Mouse (Mus musculus) embryo, embryonic 11 days (tissue): ENCODE results near the gene Tom1l2.

Experiments
- DNase-seq: peaks from one replicate; pipeline ENCODE4 v3.0.0-alpha.2; 2015

Tom1l2 gene

DNA sequence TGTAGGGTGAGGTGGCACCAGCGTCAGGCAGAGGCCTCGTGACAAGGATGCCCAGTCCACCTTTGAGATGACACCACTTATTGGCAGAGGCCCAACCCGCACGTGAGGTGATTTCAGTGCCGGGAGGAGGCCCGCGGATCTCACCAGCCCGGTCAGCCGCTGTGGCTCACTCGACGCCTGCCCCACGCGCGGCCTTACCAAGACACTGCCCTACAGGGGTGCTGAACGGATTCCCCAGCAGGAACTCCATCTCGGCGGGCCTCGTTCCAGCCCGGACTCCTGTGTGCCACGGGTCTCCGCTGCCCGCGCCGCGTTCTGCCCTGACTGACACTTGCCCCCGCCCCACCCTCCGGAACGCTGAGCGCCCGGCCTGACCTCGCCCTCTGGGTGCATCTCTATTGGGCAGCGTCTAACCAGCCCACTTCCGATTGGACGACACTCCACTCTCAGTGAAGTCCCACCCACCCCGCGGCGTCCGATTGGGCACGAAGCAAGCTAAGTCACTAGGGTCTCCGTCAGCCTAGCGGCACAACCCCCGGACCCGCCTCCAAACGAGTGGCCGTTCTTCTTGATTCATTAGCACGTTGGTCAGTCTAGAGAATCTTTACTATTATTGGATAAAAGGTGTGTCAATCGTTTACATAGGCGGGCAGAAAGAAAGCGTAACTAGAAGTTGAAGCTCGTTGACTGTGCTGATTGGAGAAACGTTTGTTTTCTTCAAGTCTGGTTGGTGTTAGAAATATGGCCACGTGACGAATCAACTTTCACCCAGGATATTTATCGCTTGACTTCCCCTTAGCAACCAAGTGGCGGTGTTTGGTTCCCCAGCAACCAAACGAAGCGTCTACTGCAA lies at the start of gene Tom1l2, which contains the start of gene Drc3:
TSS of gene Tom1l2 (minus strand) at position 347 of the 853 bp plus-strand sequence.
TSS of gene Drc3 (plus strand) at position 771 of the 853 bp plus-strand sequence.
- peak; percentile 100 for DNase-seq

DNA sequence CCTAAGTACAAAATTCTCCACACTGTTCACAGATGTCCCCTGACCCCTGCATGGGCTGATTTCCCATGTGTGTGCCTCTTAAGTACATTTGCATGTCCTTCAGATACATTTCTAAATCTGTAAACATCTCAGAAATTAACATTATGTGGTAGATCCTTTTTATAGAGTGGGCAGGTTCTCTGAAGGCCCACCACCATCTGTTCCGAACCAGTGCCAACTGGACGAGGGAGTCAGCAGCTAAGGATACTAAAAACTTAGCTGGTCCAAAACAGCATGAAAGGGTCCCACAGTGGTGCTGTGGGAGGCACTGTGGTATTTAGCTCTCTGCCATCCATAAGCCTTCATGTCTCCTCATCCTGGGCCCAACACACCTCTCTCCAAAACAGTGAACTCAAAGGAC lies 44.5 kb upstream of the Tom1l2 start:
- no peak for DNase-seq

DNA sequence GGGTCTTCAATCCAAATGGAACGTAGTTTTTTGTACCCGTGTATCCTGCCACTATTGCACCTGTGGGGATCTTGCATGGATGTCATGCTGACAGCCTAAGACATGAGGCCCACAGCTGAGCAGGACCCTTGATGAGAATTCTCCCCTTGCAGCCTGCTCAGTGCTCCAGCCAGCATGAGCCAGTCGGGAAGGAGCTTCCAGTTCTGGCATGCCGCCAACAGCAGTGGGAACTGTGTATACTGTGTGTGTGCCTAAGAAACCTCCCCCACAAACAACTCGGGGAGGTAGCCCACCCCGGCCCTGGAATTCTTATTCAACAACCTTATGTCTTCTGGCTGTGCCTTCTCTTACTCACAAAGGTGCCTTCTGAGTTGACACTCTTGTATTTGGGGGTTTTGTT lies 43.8 kb upstream of the Tom1l2 start:
- no peak for DNase-seq

DNA sequence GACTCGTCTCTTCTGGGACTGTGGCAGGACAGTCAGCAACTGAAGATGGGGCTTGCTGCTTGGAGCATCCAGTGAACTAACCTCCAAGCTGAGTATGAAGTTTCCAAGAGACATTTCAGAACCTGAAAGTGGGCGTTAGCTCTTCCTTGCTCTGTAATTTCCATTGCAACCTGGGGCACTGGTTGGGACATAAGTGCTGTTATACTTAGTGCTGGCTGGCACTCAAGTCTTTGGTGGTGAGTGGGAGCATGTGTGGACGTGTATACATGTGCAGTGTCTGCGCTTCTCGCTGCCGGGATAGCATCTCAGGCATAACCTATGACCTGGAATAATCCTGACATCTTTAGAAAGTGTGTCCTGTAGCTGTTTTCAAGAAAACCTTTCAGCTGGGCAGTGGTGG lies 38.6 kb upstream of the Tom1l2 start:
- DNase-seq: no peak

DNA sequence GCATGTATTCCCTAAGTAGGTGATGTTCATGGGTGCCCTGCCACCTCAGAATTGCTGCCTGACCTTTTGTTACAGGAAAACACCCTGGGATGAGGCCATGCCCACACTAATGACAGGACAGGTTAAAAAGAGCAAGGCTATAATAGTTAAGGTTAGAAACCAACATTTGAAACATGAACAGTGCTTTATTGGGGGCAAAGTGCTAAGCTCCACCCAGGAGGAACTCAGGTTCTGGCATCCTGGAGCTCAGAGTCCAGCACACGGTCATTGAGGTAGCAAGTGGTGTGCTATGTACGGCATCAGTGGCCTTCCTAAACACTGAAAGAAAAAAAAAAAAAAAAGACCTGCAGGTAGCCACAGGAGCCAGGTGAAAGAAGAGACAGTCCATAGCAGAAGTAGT lies 35.2 kb upstream of the Tom1l2 start:
- no peak for DNase-seq

DNA sequence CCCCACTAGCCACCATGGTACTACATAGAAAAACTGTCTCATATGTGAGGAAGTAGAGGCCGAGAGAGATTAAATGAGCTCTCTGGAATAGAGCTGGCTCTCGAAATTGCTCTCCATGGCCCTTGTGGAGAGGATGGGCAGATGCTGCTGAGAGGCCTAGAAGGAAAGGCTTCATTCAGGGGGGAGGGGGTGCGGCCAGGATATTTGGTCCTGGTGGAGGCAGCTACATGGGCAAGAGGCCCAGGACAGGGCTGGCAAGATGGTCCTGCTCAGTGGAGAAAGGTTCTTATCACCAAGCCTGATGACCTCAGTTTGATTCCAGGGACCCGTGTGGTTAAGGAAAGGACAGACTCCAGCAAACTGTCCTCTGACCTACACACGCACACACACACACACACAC lies 33.2 kb upstream of the Tom1l2 start:
- DNase-seq: no peak

DNA sequence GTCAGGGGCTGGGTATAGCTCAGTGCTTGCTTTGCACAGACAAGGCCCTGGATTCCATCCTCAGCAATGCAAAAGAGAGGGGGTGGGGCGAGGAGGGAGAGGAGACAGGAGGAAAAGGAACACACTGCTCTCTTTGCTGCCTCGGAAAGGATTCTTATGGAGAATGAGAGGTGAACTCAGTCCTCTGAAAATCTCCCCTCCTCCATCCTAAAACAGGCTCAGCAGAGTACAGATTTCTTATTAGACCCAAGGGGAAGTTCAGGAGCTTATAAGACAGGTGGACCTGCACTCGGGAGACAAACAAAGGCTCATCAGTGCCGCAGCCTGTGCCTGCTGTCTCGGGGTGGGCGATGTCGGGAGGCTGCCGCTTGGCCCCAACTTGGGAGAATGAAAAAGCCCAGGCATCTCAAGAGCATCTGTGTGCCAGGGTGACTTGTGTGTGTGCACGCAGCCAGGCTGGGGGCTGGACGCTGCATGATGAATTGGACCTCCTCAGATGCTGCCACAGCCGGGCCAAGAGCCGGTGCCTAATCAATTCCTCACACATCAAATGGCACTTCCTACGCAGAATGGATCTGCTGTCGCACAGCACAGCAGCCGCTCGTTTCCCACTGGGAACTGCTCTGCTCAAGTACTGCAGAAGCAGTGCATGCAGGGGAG lies 32.2 kb upstream of the Tom1l2 start:
- DNase-seq: peak; percentile 59

DNA sequence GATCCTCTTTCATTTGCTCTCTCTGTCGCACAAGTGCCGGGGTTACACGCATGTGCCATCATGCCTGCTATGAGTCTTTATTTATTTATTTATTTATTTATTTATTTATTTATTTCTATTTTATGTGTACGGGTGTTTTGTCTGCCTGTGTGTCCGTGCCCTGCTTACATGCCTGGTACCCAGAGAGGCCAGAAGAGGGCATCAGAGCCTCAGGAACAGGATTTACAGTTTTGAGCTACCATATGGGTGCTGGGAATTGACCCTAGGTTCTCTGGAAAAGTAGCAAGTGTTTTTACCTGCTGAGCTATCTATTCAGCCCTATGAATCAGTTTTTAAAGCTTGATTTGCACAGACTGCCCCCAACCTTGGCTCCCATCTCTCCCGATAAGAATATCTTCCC lies 30.8 kb upstream of the Tom1l2 start:
- DNase-seq: no peak

DNA sequence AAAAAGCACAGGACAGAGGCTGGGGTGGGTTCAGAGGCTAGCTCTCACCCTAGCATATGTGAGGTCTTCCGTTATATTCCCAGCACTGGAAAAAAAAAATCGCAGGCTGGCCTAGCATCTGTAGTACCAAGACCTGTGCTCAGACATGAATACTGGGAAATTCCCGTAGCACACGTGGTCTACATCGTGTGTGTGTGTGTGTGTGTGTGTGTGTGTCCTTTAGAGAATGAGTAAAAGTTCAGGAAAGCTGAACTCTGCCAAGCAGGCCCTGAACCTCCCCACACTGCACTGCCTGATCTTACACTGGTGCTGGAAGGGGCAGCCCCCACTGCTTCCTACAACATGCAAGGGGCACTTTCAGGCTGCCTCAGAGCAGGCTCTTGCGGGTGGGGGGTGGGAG lies 21.8 kb upstream of the Tom1l2 start:
- no peak for DNase-seq

DNA sequence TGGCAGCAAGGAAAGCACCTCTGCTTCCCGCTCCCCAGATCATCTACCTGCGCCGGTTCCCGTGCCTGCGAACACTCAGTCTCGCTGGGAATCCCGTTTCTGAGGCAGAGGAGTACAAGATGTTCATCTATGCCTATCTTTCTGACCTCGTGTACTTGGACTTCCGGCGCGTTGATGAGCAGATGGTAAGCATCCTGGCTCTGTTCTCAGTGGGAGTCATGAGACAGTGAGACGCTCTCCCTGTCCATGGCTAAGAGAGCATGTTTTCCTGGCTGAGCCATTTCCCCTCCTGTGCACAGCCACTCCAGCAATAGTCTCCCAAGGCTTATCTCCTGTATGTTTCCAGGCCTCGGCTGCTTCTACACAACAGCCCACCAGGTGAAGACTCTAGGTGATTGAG lies 17.7 kb upstream of the Tom1l2 start:
- DNase-seq: no peak

DNA sequence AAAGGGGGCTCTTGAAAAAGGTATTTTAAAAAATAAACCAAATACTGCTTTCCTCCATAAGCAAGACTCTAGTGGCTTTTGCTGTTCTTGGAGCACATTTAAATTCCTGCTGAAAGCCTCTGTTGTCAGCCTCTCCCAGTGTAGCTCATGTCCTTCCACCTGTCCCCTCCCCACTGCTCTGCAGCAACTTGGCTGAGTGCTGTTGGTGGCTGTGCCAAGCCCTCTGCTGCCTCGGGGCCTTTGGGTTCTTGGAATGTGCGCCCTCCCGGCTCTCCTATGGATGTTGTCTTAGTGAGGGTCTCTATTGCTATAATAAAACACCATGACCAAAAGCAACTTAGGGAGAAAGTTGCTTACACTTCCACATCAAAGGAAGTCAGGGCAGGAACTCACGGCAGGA lies 16.7 kb upstream of the Tom1l2 start:
- DNase-seq: no peak

DNA sequence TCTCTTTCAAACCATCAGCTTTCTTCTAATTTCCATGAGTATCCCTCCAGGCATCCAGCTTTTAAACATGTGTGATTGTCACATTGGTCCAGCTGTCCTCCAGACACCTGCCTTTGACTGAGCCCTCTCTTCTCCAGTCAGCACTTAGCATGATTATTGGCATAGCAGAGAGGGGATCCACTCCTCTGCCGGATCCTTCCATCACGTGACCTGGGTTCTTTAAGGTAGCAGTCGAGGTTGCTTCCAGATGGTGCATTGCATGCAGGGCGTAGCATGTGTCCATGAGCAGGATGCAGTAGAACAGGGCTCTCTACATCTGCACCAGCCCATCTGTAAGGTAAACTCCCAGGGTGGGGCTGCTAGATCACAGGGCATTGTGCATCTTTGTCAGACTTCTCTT lies 16.2 kb upstream of the Tom1l2 start:
- no peak for DNase-seq

DNA sequence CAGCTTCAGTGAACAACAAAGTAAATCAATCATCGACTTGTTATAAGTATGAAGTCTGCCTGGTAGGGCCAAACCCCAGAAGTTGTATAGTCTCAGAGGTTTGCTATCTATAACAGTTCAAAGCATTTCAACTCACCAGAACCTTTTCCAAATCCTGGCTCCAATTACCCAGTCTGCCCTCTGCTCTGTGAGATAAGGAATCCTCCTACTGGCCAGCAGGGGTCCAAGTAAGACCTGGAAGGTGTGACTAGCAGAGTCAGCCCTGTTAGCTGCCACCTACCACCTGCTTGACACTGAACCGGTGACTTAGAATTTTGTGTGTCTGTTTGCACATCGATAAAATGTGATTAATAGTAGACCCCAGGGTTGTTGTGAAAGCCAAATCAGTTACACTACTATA lies 14.6 kb upstream of the Tom1l2 start:
- peak; percentile 20 for DNase-seq

DNA sequence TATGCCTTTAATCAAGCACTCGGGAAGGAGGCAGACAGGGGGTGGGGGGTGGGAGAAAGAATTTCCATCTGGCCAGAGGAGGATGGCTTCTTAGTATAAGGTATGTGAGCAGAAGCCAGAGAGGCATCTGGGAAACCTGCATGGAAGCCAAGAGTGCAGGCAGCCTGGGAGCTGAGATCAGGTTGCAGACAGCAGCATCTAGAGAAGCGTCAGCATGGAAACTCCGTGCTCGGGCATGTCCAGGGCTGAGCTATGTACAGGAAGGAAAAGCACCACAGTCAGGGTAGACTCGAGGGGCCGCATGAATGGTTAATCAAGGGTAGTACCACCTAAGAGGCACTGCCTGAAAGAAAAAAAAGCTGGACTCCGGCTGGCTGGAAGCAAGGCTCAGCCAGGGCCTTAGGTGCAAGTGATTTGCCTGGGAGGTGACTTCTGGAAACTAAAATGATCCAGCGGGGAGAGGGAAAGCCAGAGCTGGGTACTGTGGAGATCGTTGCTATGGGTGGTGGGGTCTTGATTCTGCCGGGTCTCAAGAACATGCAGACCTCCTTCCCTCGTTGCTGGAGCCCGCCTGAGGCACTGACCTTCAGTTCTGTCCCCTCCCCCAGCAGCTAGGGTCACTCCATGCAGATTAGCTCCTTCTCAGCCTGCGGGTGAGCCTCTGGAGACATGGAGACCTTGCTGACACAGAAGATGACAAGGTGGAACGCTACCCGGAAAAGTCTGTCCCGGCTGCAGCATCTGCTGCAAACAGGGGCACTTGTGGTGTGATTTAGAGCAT lies 13.7 kb upstream of the Tom1l2 start:
- DNase-seq: peak; percentile 57

DNA sequence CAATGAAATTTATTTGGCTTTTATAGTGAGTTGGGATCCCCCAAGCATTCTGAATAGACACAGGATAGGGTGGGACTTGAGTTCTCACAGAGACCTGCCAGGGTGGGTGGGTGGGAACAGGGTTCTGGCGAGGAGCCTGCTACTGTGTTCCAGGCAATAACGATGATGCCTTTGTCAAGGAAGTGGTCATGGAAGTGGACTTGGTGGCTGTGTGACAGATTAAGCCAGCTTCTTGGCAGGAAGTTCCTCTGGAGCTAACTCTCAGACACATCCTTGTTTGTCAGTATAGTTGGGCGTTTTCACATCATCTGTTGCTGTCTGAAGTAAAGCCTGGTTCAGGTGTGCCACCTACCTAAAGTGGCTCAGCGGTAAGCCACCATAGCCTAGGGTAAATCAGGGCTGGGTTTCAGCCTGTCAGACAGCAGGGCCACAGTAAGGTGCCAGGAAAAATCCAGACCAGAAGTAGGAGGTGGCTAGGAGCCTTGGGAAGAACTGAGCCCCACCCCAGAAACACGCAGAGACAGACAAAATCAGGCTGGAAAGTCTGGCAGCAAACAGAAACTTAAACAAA lies 8.0 kb upstream of the Tom1l2 start:
- DNase-seq: no peak

DNA sequence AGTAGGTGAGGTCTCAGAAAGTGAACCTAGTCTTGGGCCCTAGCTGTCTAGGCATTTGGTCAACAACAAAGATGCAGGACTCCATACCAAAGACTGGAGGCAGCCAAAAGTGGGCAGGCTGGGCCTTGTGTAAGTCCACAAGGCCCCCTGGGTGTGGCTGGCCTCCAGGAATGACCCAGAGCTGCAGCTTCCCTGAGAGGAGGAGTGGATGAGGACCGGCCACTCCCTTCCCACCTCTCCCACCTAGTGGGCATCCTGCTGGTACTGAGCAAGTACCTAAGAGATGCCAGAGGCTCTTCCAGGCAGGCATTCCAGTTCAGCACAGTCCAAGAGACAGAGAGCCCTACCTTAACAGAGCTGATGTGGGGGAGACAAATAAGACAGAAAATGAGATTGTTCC lies 7.2 kb upstream of the Tom1l2 start:
- no peak for DNase-seq

DNA sequence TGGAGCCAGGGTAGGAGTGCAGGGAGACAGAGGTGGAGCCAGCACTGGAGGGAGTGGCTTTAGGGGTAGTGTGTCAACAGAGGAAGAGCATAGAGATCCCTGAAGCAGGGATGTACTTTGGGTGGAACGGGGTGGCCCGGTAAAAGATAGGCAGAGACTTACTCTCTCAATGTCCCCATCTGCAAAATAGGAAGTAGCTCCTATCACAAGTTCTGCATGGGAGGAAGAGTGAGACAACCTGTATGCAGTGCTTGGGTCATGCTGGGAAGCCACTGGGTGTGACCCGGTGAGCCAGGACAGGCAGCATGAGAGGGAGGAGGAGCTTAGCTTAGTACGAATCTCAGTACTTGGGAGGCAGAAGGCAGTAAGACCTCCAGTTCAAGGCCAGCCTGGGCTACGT lies 6.4 kb upstream of the Tom1l2 start:
- DNase-seq: no peak

DNA sequence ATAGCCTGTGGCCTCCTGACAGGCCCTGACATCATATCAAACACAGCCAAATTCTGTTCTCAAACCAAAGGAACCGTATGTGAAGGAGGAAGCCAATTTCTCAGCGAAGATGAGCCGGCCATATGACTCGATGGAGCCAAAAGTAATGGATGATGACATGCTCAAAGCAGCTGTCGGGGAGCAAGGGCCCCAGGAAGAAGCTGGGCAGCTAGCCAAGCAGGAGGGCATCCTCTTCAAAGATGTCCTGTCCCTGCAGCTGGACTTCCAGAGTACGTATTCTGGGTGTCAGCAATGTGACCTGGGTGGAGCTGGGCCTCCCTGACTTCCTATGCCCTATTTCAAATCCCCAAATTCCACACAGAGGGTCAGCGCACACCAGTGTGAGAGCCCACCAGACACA lies 5.8 kb upstream of the Tom1l2 start:
- no peak for DNase-seq

DNA sequence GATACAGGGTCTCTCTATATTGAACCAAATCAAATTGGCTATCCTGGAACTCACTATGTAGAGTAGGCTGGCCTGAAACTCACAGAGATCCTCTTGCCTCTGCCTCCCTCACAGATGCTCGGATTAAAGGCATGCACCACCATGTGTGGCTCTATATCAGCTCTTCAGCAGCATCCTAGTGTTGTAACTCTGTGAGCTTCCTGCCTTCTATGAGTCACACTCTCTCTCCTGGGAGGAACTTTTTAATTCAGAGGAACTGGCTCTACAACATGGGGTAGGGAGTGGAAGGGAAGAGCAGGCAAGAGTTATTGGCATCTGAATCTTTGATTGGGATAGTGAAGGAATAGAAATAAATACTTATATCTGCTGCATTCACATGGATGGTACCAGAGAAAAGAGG lies 4.4 kb upstream of the Tom1l2 start:
- no peak for DNase-seq

DNA sequence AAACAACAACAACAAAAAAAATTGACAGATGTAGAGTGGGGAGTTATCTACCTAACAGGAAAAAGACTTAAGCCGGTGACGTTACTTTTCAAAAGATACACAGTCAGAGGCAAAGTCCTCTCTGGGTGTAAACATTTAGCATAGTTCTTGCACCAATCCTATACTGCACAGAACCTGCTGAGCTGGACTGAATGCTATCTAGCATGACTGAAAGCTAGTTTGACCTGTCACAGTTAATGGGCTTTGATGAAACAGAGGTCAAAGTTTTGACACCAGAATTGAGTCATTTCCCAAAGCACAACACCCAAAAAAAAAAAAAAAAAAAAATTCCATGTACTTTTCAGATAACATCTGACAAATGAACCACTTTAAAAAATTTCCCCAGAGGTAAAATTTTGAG lies 3.2 kb upstream of the Tom1l2 start:
- no peak for DNase-seq

DNA sequence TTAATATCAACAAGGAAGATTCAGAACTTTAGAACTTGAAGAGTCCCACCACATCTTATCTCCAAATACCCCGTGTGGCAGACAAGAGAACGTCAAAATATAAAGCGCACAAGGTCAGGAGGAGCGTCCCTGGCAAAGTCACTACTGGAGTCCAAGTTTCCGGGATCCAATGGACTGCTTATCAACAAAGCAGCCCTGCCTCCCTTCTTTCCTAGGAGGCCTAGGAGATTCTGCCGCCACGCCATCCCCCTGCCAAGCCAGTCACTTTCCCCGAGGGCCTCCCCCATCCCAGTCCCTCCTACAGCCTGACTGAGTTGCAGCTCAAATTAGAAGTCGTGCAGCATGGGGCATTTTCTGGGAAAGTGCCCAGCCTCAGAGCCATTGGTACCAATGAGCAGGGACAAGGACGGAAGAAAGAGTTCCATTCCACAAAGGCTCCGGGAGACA lies 757 bp downstream of the Tom1l2 start:
- no peak for DNase-seq

DNA sequence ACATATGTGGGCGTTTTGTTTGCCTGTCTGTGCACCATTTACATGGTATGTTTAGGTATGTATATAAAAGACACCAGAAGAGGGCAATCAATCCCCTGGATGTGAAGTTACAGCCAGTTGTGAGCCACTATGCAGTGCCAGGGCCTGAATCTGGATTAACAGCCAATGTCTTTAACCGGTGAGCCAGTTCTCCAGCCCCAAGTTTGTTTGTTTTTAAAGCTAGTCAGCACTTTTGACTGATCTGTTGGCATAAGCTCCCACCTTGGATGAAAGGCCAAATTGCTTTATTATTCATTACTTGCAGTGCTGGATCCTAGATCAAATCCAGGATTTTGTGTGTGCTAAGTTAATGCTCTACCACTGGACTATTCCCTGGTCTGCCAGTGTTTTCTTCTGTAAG lies 1.3 kb downstream of the Tom1l2 start:
- peak; percentile 19 for DNase-seq

DNA sequence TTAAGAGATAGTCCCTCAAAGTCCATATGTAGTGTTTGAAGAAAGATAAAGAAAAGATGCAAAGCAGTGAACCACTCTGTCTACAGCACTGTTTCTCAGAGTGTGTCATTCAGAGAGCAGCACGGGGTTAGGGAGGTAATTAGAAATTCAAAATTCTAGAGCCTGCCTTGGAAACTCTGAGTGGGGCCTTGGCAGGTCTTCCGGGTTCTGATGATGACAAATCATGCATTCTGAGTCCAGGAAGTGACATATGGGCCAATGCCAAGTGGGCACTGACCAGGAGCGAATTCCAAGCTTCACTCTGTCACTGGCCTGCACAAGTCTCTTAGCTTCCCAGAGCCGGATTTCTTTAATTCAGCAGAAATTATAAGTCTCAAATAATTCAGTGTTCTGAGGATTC lies 6.2 kb downstream of the Tom1l2 start:
- no peak for DNase-seq
